Mouse (Mus musculus) embryonic fibroblast, embryonic 13.5 days (primary cell): ENCODE results near the gene Kcnk13.

Source experiments
- CTCF ChIP-seq: IDR thresholded peaks from 2 replicates; pipeline ENCODE4 v1.5.1; 2011; ENCODE audit warnings: mild to moderate bottlenecking, control low read depth, low read length, moderate library complexity, borderline replicate concordance; ENCODE audit not compliant: insufficient read depth
- POLR2A ChIP-seq: IDR thresholded peaks from 2 replicates; pipeline ENCODE4 v1.6.1; 2011; ENCODE audit warnings: low read depth, mild to moderate bottlenecking, control low read depth, low read length, moderate library complexity

- TF ChIP-seq CTCF: no peak
- TF ChIP-seq POLR2A: no peak
Measured at GRCm38 (mm10) chr12:100001246-100001645, 36.9 kb downstream of the Kcnk13 start.
